Mouse (Mus musculus) spleen, postnatal 36 days (tissue): ENCODE measurements around the gene Il4ra.
A peak's percentile ranks its signal among the peaks of the same experiment; 100 is the strongest.

Experiments
- DNase-seq, 2 experiments: peaks; one replicate each; pipeline ENCODE4 v3.0.0; 2022; ENCODE audit warnings: low spot score in 2 of 2, mixed read lengths in 1 of 2

Il4ra gene

GRCm38 (mm10) chr7:125549916-125550315 is 2.0 kb upstream of the Il4ra start:
- DNase-seq: no peak

- DNase-seq: no peak
Observed at GRCm38 (mm10) chr7:125550881-125551381, 989 bp upstream of the Il4ra start.

DNA sequence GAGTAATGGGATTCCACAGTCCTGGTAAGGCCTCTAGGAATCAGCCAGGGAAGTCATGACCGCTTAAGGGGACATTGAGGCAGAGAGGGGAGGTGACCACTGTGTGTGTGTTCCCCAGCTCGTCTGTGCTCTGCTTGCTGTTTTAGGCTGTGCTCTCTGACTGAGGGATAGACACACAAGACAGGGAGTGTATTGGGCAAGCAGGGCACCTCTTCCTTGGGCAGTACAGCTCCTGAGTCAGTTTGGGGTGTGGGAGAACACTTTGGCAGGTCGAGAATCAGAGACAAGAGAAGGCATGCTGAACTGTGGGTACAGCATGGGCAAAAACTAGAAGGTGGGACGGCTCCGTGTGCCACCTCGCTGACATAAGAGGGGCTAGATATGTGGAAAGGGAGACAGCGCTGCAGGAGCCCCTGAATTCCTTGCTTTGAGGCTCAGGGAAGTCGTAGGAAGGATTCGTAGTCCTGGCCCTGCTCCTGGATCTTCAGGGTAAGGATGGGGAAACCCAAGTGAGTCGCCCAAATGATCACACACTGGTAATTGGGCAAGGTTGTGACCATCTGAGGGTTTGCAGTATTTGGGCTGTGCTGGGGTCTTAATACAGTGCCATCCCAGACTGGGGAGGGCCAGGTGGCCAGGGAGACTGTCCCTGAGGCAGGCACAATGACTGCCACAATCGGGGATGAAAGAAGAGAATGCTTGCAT is 1.1 kb downstream of the Il4ra start:
- DNase-seq: no peak

DNA sequence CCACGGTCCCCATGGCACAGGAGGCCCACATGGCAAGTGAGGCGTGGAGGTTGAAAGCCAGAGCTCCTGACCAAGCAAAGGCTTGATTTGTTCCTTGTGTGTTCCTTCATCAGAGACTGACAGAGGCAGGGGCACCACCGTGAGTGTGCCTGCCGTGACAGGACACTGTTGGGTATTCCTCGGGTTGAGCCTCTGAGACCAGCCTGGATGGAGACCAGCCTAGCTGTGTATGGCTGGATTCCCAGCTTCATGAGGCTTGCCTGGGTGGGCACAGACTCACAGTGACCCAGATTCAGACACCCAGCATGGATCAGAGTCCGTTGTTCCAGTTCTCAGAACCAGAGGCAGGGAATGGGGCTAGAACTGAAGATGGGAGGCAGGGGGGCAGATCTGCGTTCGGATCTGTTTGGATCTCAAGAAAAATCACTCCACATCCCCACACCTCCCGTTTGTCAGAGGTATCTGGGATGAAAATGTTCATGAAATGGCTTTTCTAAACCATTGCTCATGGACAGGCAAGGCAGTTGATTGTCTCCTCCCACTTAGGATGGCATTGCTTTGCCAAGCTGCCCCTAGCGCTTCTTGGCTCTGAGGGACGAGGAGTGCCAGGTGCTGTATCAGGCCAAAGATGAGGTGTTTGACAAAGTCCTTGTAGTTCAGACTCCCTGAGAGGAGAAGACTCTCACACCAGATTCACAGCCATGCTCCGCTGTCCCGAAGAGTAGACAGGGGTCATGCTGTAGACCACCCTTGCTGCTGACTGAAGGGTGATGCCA is 1.9 kb downstream of the Il4ra start:
- no peak for DNase-seq

GRCm38 (mm10) chr7:125554456-125555114 is 2.7 kb downstream of the Il4ra start:
- DNase-seq: no peak

GRCm38 (mm10) chr7:125555351-125555872 is 3.5 kb downstream of the Il4ra start:
- DNase-seq: peak; percentile 57 to 65

DNA sequence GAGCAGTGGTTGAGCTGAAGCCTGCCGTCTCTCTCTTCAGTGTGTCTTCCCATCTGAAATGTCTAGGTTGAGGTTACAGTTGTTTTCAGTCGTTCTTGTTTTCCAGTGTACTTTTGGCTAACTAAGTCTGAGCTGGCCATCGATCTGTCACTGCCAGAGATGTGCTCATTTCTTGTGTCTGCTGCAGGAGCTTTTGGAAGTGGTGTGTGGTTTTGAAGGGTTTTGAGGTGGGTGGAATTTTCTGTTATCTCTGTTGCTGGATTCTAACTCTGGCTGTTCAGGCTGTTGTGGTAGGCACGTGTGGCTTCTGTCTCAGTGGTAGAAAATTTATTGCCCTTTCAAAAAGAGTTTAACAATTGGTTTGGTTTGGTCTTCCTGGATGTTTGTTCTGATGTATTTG is 4.2 kb downstream of the Il4ra start:
- DNase-seq: no peak

GRCm38 (mm10) chr7:125556865-125557264 is 4.9 kb downstream of the Il4ra start:
- peak; percentile 58 to 62 for DNase-seq

GRCm38 (mm10) chr7:125558401-125558945 is 6.6 kb downstream of the Il4ra start:
- no peak for DNase-seq

DNA sequence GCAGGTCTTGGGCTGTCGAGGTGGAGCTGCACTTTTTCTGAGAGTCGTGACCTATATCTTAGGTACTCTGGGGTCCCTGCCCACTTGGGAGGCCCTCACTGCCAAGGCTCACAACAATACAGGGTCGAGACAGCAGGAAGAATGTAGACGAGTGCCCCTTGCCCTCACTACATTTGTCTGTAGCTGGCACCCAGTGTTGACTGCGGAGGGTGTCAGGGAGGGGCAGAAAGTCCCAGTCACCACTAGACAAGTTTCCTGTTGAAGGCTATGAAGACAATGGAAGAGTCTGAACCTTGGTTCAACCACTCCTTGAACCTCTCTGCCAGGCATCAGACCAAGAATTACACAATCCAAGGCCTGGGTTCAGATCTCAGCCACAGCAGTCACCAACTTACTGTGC is 7.1 kb downstream of the Il4ra start:
- no peak for DNase-seq

DNA sequence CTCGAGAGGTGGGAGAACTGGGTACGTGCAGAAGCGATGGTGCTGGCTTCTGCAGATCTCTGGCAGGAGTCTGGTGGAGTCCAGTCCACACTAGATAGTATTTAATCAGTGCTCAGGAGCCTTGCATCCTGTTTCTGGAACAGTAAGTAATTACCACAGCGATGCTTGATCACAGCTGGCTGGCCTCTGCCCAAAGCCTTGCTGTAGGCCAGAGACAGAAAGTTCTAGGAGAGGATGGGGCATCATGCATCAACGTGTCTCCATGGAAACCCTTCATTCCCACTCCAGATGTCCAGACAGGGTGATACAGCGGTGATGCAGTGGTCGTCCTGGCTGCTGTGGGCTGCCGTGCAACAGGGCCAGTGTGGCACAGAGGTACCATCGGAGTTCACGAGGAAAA is 7.6 kb downstream of the Il4ra start:
- no peak for DNase-seq

DNA sequence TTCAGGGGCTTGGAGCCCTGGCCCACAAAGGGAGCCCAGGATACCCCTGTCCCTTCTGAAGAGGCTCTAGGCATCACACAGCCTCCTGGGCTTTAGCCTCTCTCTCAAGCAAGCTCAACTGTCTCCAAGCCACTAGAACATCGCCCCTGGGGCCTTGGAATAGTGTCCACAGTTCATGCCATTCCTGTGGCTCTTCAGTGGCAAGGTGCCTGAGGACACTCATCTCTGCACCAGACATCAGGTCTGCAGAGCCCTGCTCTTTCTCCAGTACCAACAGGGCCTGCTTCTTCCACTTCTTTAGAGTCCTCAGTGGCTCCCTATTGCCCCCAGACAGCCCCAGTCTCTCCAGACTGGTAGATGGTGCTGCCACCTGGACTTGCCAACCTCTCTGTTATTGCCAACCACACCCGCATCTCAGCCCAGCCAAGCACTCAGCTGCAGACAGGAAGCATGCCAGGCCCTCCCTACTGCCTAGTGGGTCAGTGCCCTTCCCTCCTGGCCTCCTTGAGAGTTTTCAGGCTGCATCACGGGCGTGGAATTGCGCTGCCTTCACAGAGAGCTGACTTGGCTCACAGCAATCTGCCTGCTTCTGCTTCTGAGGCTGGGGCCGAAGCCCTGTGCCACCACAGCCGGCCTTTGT is 8.3 kb downstream of the Il4ra start:
- DNase-seq: peak; percentile 27 to 44

DNA sequence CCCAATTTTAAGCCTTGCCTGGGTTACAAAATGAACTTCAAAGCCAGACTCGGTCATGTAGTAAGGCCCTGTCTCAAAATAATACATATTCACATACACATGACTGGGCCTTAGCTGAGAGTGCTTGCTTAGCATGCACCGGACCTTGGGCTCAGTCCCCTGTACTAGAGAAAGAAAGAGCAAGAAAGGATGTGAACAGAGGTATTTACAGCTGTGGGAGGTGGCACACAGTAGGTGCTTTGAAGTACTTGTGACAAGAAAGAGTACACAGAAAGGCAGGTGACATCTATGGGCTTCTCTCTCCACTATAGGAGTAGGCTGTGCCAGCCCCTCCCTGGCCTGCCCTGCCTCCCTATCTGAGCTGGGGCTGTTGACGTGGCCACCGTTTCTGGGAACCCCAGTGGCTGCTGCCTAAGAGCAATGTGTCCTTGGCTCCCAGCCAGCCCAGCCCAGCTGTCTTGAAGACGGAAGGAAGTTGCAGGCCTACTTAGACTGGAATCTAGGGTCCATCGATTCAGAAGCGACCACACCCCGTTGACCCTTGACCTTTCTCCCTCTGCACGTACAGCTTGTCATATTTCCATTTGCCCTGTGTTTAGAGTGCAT is 9.3 kb downstream of the Il4ra start:
- peak; percentile 79 to 80 for DNase-seq

- no peak for DNase-seq
Observed at GRCm38 (mm10) chr7:125562413-125562812, 10.5 kb downstream of the Il4ra start.

- no peak for DNase-seq
Observed at GRCm38 (mm10) chr7:125563093-125563492, 11.2 kb downstream of the Il4ra start.

DNA sequence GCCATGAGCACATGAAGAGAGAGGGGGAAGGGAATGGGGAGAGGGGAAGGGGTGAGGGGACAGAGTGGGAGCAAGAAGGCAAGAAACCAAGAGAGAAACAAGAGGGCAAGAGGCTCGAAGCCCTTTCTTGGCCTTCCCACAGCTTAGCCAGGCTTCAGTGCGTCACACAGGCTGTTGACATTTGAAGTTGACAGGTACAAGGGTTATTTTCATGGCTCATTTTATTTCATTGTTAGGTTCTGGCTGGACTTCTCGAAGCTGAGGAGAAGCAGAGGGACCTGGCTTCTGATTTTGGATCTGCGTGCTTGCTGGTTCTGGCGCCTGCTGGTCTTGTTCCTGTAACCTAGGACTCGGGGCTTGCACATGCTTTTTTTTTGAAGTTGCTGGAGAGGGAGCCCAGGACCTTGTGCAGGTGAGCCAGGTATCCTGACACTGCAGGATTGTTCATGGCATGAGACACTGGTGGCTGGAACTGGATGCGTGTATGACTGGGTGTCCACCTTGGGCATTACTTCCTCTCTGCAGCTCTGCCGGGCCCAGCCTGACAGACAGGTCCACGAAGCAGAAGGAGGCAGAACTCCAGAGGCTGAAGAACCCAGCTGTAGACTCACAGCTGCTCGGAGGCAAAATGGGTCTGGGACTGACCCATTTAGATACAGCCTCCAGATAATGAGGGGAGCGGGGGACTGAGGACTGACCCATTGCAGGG is 12.6 kb downstream of the Il4ra start:
- DNase-seq: no peak

DNA sequence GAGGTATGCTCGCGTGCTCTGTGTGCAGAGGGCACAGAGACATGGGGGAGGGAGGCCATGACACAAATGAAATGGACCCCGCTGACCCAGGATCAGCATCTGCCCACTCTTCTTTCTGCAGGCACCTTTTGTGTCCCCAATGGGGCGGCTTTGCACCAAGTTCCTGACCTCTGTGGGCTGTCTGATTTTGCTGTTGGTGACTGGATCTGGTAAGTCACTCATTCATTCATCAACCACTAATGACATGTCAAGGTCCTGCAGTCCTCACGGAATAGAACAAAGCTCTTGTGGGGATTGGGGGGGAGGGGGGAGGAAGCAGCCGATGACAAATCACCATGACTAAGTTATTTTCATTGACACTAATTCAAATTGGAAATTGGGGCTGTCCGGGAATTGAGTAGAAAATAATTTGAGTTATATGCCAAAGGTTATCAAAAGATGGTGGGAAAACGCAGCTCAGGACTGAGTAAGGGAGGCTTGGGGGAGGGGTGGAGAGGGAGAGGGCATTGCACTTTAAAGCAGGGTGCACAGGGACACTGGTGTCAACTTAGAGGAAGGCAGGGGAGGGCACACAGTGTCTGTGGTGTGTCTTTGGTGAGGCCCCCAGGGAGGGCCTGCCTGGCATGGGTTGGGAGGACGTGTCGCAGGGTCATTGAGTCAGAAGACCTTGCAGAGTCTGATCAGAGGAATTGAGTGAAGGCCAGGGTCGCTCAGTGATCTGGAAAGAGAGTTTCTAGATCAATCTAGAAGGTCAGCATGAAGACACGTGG is 13.8 kb downstream of the Il4ra start:
- no peak for DNase-seq

DNA sequence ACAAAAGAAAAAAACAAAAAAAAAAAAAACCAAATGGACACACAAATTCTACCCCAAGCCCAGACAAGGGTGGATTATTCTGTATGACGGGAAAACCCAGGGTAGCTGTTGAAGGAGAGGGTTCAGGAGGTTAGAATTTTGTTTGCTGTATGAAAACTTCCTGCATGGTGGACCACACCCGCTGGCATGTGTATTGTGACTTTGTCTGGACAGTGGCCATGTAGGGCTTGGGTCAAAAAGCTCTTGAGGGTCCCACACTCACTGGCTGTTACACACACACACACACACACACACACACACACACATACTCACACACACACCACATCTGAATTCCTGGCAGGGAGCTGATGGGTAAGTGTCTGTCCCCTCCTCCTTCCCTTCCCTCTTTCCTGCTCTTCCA is 14.5 kb downstream of the Il4ra start:
- DNase-seq: no peak

DNA sequence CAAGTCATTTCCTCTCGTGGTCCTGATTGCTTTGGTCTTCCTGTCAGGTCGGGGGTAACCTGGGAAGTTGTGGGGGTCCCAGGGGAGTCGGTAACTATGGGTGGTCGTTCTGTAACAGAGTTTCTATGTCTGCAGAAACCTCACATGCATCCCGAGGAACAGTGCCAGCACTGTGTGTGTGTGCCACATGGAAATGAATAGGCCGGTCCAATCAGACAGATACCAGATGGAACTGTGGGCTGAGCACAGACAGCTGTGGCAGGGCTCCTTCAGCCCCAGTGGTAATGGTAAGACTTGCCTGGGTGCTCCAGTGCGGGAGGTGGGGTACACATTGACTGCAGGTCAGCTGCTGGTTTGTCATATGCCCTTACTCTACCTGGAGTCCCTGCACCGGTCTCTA is 17.0 kb downstream of the Il4ra start:
- no peak for DNase-seq

DNA sequence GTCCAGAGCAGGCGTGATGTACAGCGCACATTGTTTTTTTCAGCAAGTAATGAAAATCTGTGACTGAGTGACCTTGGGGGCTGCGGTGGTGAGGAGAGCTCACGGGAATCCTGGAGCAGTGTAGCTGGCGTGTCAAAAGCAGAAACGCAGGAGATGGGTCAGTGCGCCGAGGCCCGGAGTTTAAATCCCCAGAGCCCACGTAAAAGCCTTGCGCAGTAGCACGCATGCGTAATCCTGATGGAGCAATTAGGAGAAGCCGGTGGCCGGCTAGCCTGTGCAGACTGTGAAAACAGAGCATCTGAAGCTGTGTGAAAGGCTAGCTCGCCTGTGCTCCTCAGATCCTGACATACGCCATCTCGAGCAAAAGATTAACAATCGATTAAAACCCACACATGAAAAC is 20.0 kb downstream of the Il4ra start:
- DNase-seq: no peak
